Mouse (Mus musculus) neural tube, embryonic 11.5 days (tissue): ENCODE data around the gene Hpcal1. TPM values are rescaled to one million over a fixed set of nuclear protein-coding genes. Genes with fewer than 3 reads are reported as not detected.

ENCODE experiments used
- ATAC-seq: fragments of 200-750 bp; cut with Nextera tagmentation; 2 replicates; pipeline ENCODE4 v1.8.0; 2017; ENCODE audit warnings: moderate number of reproducible peaks, mild to moderate bottlenecking, moderate TSS enrichment, moderate library complexity; ENCODE audit not compliant: insufficient read depth, low FRiP score, low TSS enrichment
- DNase-seq: peaks from one replicate; pipeline ENCODE4 v3.0.0-alpha.2; 2015; ENCODE audit warnings: low spot score
- H3K27ac ChIP-seq: fragments of 300-500 bp; sonication (generic); 2 replicates; pipeline ENCODE4 v1.5.1; 2014; ENCODE audit warnings: low read depth, mild to moderate bottlenecking, low read length
- H3K27me3 ChIP-seq: fragments of 300-500 bp; sonication (generic); 2 replicates; pipeline ENCODE4 v1.6.1; 2014; ENCODE audit warnings: mild to moderate bottlenecking, low read length, mixed read lengths; ENCODE audit not compliant: control insufficient read depth, insufficient read depth
- H3K36me3 ChIP-seq: fragments of 300-500 bp; sonication (generic); 2 replicates; pipeline ENCODE4 v1.6.1; 2014; ENCODE audit warnings: mild to moderate bottlenecking, low read length, moderate library complexity, mixed read lengths; ENCODE audit not compliant: control insufficient read depth, insufficient read depth
- H3K4me1 ChIP-seq: fragments of 300-500 bp; sonication (generic); 2 replicates; pipeline ENCODE4 v1.6.1; 2014; ENCODE audit warnings: low read length, mixed read lengths; ENCODE audit not compliant: control insufficient read depth, insufficient read depth
- H3K4me2 ChIP-seq: fragments of 300-500 bp; sonication (generic); 2 replicates; pipeline ENCODE4 v1.6.1; 2014; ENCODE audit warnings: low read depth, mild to moderate bottlenecking, moderate library complexity
- H3K4me3 ChIP-seq: fragments of 300-500 bp; sonication (generic); 2 replicates; pipeline ENCODE4 v1.5.1; 2014; ENCODE audit warnings: low read depth, low read length
- H3K9ac ChIP-seq: fragments of 300-500 bp; sonication (generic); 2 replicates; pipeline ENCODE4 v1.6.1; 2014; ENCODE audit warnings: mild to moderate bottlenecking, low read length
- H3K9me3 ChIP-seq: fragments of 300-500 bp; sonication (generic); 2 replicates; pipeline ENCODE4 v1.6.1; 2016; ENCODE audit warnings: low read length; ENCODE audit not compliant: control insufficient read depth
- WGBS: fragments of 180-500 bp; shearing (Covaris S2); extraction: QIAGEN DNeasy Blood & Tissue Kit; methylation state at CpG from one replicate; pipeline ENCODE4 v1.1.7; 2014; 5-methylcytosine and 5-hydroxymethylcytosine counted together
- polyA plus RNA-seq: library from polyadenylated mRNA; unstranded; fragments of >200 nt; fragmentation: Nextera tagmentation; extraction: Ambion mirVana; gene quantifications from 2 replicates; pipeline ENCODE4 v1.2.1, GENCODE M21; 2014

Hpcal1 gene
- 36.6 and 42.3 TPM in 2 replicates for polyA plus RNA-seq

DNA sequence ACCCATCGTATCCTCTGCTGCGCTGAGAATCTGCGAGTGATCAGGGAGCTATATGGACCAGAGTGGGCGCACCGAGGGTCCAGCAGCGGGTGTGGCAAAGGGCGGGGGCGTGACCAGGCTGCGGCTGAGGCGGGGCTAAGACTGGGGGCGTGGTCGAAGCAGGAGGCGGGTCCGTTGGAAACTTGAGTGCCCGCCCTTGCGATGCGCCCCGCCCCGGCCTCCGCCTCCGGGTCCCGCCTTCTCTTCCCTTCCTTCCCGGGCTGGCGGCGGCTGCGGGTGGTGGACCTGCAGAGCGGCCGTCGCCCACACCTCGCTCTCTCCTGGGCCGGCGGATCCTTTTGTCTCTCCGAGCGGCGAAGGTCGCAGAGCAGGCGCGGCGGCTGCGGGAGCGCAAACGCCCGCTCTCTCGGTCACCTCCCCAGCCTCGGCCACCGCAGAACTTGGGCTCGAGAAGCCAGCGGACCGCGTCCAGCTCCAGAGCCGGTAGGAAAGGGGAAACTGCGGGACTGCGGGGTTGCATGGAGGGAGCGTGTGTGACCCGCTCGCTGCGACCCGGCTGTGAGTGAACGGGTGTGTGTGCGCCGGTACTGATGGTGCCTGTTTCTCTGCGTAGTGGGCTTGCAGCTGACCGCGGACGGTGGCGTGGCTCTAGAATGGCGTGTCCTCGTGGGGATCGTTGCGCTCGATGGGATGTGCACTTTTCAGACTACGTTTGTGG is at the start of gene Hpcal1:
Gene Hpcal1, plus strand, starts transcription at position 293 of the 718 bp plus-strand sequence.
- Histone ChIP-seq H3K4me1 (no peaks in the 10 kb centered on the region; the same call in 1 of the 2 replicates), H3K4me3 (peak within 1 kb of the TSS; percentile 76), H3K9me3 (no peaks in the 10 kb centered on the region), H3K27me3 (no peaks in the 10 kb centered on the region), H3K36me3 (no peaks in the 10 kb centered on the region), H3K27ac (no peak within 1 kb of the TSS), H3K4me2 (peak within 1 kb of the TSS; percentile 97), H3K9ac (peak within 1 kb of the TSS; percentile 60)
- peak; percentile 94 for DNase-seq
- under 1% methylated on average over 56 of the region's 72 CpGs for WGBS
- peak; percentile 93 for ATAC-seq

DNA sequence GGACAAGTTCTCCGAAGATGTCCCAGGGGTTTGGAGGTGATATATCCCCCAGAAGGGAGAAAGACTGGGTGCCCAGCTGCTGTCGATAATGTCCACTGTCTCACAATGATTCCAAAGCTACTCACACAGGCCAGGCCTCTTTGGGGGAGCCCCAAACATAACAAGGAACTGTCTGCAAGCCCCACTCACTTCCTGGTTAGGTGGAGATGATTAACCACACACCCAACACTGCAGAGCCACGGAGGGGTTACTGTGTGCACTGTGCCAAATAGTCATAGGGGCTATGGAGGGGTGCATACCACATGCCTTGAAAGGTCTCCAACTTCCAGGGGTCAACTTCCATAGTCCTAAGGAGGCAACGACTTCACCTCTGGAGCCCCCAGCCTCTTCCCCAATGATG is 49.4 kb upstream of the Hpcal1 start:
- no peak overlapping the region for H3K4me3 ChIP-seq
- no peaks in the 10 kb centered on the region for H3K27me3 ChIP-seq
- no peak overlapping the region for H3K27ac ChIP-seq
- H3K9ac ChIP-seq, result no peak overlapping the region
- no peak for DNase-seq
- H3K36me3 ChIP-seq, result no peaks in the 10 kb centered on the region
- no peaks in the 10 kb centered on the region for H3K4me1 ChIP-seq
- no peak overlapping the region for H3K4me2 ChIP-seq
- 91% methylated on average over 4 of the region's 4 CpGs for WGBS
- ATAC-seq, result no peak
- no peaks in the 10 kb centered on the region for H3K9me3 ChIP-seq

DNA sequence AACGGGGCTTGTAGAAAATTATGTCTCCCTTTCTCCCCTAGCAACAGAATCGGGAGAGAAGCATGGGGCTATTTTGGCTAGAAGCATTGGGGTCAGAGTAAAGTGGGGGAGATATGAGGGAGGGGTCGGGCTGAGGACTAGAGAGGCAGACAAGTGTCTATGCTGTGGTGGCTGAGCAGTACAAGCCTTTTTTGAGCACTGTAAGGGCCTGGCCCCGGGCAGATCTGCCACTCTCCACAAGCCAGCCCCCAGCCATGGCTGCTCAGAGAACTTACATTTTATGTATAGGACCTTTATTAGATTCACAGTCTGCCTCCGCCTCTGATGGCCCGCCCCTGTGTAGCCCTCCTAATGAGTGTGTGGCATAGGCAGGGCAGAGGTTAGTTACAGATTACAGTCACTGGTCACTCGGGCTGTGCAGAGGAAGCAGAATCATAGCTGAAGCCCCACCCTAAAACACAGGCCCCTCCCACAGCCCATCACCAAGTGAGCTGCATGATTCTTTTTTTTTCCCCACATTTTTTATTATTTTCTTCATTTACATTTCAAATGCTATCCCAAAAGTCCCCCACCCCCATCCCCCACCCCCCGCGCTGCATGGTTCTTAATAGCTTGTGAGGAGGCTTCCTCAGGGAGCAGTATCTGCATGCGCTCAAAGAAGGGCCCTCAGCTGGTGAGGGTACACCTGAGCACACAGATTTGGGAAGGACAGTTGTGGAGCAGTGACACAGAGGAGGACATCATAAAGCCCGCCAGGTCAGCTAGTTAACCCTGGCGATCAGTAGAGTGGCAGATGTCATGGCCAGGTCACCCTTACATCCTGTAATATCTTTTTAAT is 46.1 kb upstream of the Hpcal1 start:
- no peaks in the 10 kb centered on the region for H3K4me1 ChIP-seq
- no peak overlapping the region for H3K4me3 ChIP-seq
- WGBS, result 75% methylated on average over 12 of the region's 12 CpGs
- ATAC-seq (no peak), DNase-seq (no peak)
- H3K9ac ChIP-seq, result no peak overlapping the region
- no peaks in the 10 kb centered on the region for H3K36me3 ChIP-seq
- H3K27ac ChIP-seq, result no peak overlapping the region
- H3K9me3 ChIP-seq, result no peaks in the 10 kb centered on the region
- no peaks in the 10 kb centered on the region for H3K27me3 ChIP-seq
- H3K4me2 ChIP-seq, result no peak overlapping the region

DNA sequence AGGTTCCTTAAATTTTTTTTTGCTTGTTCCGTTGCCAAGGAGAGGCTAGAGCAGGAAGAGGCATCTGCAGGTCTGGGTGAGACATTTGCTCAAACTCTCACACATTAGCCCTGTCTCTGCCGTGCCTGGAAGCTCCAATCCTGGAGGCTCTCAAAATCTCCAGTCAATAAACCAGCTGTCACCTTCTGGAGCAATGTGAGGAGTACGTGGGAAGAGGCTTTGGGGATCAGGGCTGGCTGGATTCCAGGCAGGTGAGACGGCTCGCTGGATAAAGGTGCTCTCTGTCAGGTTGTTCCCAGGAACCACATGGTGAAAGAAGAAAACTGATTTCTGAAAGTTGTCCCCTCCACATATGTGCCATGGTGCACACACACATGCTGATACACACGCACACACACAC is 44.2 kb upstream of the Hpcal1 start:
- no peak overlapping the region for H3K27ac ChIP-seq
- H3K36me3 ChIP-seq, result no peaks in the 10 kb centered on the region
- H3K9ac ChIP-seq, result no peak overlapping the region
- no peaks in the 10 kb centered on the region for H3K9me3 ChIP-seq
- DNase-seq (no peak), ATAC-seq (no peak)
- H3K27me3 ChIP-seq, result no peaks in the 10 kb centered on the region
- no peaks in the 10 kb centered on the region for H3K4me1 ChIP-seq
- H3K4me2 ChIP-seq, result no peak overlapping the region
- H3K4me3 ChIP-seq, result no peak overlapping the region
- WGBS, result 69% methylated on average over 6 of the region's 6 CpGs

DNA sequence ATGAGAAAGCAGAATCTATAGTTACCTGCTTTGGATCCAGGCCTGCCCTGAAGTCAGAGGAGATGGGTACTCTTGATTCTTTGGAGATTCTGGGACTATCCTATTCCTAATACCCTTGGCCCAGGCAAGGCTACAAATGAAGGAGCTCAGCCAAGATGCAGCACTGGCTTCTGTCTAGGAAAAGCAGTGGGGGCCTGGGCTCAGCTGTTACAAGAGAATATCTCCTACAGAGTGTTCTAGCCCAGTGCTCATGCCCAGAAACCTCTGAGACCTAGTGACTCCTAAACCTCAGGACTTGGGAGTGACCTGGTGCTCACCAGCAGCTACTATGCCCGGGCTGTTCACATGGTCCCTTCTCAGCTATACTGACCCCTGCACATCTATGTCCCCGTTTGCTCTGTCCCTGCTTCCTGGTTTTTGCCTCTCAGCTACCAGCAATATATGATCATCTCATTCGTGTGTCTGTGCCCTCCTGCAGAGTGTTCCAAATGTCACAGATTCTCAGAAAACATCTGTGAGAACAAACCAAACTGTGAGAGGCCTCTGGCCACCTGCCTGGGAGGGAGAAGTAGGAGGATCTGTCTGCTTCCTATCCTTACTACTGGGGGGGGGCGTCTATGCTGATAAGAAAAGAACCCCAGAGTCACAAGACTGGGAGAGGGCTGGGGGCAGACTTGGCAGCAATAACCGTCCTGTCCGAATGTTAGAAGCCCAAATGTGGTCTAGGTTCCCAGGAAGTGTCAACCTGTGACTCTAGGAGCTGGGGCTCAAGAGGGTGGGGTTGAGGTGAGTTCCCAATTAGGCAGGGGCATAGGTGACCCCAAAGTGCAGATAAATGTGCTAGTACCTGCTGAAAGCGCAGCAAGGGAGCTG is 39.2 kb upstream of the Hpcal1 start:
- H3K9me3 ChIP-seq, result no peaks in the 10 kb centered on the region
- ATAC-seq, result no peak
- no peak overlapping the region for H3K4me3 ChIP-seq
- H3K36me3 ChIP-seq, result no peaks in the 10 kb centered on the region
- no peak overlapping the region for H3K9ac ChIP-seq
- WGBS, result 73% methylated on average over 7 of the region's 7 CpGs
- no peaks in the 10 kb centered on the region for H3K4me1 ChIP-seq
- DNase-seq, result no peak
- H3K4me2 ChIP-seq, result no peak overlapping the region
- no peaks in the 10 kb centered on the region for H3K27me3 ChIP-seq
- no peak overlapping the region for H3K27ac ChIP-seq

DNA sequence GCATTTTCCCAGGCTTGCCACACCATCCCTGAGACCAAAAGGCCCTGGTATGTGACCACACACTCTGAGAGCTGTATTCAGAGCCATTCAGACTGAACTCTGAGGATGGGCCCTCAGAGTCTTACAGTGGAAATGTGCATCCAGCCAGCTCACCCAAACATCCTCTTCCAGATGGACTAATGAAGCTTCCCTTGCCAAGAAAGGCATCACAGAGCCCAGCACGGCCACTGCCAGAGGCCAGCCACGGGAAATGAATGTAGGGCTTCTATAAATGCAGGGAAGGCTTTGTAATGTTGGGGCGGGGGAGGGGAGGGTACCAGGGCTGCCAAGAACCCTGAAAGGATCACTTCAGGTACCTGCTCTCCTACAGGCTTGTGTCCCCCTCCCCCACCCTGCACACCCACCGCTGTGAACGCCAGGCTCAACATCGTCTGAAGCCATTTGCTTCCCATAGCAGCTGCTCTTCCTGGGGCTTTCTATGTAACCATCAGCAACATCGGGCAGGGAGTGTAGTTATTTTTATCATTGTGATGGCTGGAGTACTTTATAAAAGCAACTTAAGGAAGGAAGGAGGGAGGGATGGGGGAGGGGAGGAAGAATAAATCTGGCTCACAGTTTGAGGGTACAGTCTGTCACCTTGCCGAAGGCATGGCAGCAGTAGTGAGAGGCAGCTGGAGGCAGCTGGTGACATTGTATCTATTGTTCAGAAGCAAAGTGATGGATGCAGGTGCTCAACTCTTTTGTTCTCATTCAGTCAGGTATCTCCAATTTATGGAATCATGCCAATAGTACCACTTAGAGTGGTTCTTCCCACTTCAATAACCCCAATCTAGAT is 38.2 kb upstream of the Hpcal1 start:
- H3K27me3 ChIP-seq, result no peaks in the 10 kb centered on the region

DNA sequence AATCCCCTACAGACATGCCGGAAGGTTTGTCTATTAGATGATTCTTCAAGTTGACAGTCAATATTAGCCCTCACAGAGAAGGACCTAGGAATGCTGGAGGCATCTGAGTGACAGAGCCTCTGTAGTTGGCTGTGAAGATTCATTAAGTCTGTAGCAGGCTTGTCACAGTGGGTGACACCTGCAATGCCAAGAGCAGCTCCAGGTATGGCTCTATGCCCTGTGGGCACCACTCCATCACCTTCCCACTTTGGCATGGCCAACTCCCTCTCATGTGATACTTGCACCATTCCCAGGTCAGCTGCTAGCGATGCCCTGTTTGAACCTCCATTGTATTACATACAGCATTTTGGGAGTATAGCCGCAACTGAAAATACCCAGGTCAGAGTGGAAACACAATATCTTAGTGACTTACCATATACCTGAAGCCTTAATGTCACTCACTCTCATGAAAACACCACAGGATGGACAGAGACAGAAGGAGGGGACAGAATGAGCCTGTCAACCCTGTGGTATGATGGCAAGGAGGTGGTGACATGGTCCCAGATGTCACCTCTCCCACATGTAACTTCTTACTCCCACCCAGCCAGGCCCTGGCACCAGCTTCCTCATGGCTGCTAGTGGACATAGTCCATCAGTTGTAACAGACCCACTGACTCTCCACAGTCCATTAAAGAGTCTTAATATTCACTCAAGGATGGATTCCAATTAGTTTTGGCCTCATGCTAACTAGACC is 37.4 kb upstream of the Hpcal1 start:
- ATAC-seq, result no peak
- DNase-seq, result no peak
- Histone ChIP-seq H3K9ac (no peak overlapping the region), H3K4me2 (no peak overlapping the region), H3K4me3 (no peak overlapping the region), H3K27ac (no peak overlapping the region), H3K36me3 (no peaks in the 10 kb centered on the region), H3K9me3 (no peaks in the 10 kb centered on the region), H3K4me1 (no peaks in the 10 kb centered on the region), H3K27me3 (no peaks in the 10 kb centered on the region)
- 98% methylated on average over 3 of the region's 3 CpGs for WGBS

More for the DNA sequence above, 38.2 kb upstream of the Hpcal1 start:
- Histone ChIP-seq H3K36me3 (no peaks in the 10 kb centered on the region), H3K27ac (no peak overlapping the region), H3K9ac (no peak overlapping the region), H3K9me3 (no peaks in the 10 kb centered on the region), H3K4me1 (no peaks in the 10 kb centered on the region), H3K4me3 (no peak overlapping the region), H3K4me2 (no peak overlapping the region)
- DNase-seq (no peak), ATAC-seq (no peak)
- 59% methylated on average over 8 of the region's 8 CpGs for WGBS
